Mouse (Mus musculus) mesoderm, embryonic 11.5 days (tissue): ENCODE data around the gene Stat4.
A peak's percentile ranks its signal among the peaks of the same experiment; 100 is the strongest.

ENCODE experiments used
- DNase-seq: peaks from one replicate; pipeline ENCODE4 v3.0.0-alpha.2; 2012; ENCODE audit warnings: low read depth, low spot score

Stat4 gene

GRCm38 (mm10) chr1:52102795-52103194 is 115.8 kb downstream of the Stat4 start:
- no peak for DNase-seq

- no peak for DNase-seq
These were observed 120.3 kb downstream of the Stat4 start for GRCm38 (mm10) chr1:52107206-52107605.

- no peak for DNase-seq
These were observed 124.3 kb downstream of the Stat4 start for GRCm38 (mm10) chr1:52111217-52111616.

- DNase-seq = no peak
These were observed 125.4 kb downstream of the Stat4 start for GRCm38 (mm10) chr1:52112301-52112700.

GRCm38 (mm10) chr1:52113067-52113665 is 126.2 kb downstream of the Stat4 start:
- no peak for DNase-seq

- DNase-seq = peak; percentile 97
These were observed 126.7 kb downstream of the Stat4 start for GRCm38 (mm10) chr1:52113666-52114069.

- no peak for DNase-seq
These were observed 129.5 kb downstream of the Stat4 start for GRCm38 (mm10) chr1:52116441-52116840.

- no peak for DNase-seq
These were observed 130.8 kb downstream of the Stat4 start for GRCm38 (mm10) chr1:52117777-52118176.

GRCm38 (mm10) chr1:52118860-52119591 is 132.1 kb downstream of the Stat4 start, which contains the start of gene Stat1:
Gene Stat1 (plus strand): TSS chr1:52119440.
- peak; percentile 93 for DNase-seq

GRCm38 (mm10) chr1:52119691-52120090 is 132.7 kb downstream of the Stat4 start:
- no peak for DNase-seq

GRCm38 (mm10) chr1:52120191-52120590 is 133.2 kb downstream of the Stat4 start:
- DNase-seq = no peak

- DNase-seq = no peak
These were observed 134.1 kb downstream of the Stat4 start for GRCm38 (mm10) chr1:52121052-52121451.

GRCm38 (mm10) chr1:52124818-52125217 is 137.9 kb downstream of the Stat4 start:
- no peak for DNase-seq

- DNase-seq = no peak
These were observed 140.4 kb downstream of the Stat4 start for GRCm38 (mm10) chr1:52127350-52127749.

- DNase-seq = no peak
These were observed 142.8 kb downstream of the Stat4 start for GRCm38 (mm10) chr1:52129794-52130193.

GRCm38 (mm10) chr1:52131787-52132377 is 144.9 kb downstream of the Stat4 start:
- DNase-seq = no peak

GRCm38 (mm10) chr1:52133254-52133653 is 146.3 kb downstream of the Stat4 start:
- no peak for DNase-seq

GRCm38 (mm10) chr1:52137292-52137691 is 150.3 kb downstream of the Stat4 start:
- DNase-seq = no peak

- no peak for DNase-seq
These were observed 153.6 kb downstream of the Stat4 start for GRCm38 (mm10) chr1:52140534-52140933.

GRCm38 (mm10) chr1:52141482-52141881 is 154.5 kb downstream of the Stat4 start:
- no peak for DNase-seq

GRCm38 (mm10) chr1:52142117-52142516 is 155.2 kb downstream of the Stat4 start:
- no peak for DNase-seq

- DNase-seq = no peak
These were observed 156.2 kb downstream of the Stat4 start for GRCm38 (mm10) chr1:52143191-52143590.
